Mouse (Mus musculus) liver, postnatal 0 days (tissue): Measurements from ENCODE around the gene Gm28048.

ENCODE experiments used
- CTCF ChIP-seq: sonication (generic); IDR thresholded peaks from 2 replicates; pipeline ENCODE4 v1.5.1; 2016; ENCODE audit warnings: antibody characterized with exemption, low read depth
- EP300 ChIP-seq: IDR thresholded peaks from 2 replicates; pipeline ENCODE4 v1.6.1; 2016; ENCODE audit warnings: antibody characterized with exemption, low read depth, mild to moderate bottlenecking

GRCm38 (mm10) chr11:22813427-22813826 is 168.5 kb downstream of the Gm28048 start:
- TF ChIP-seq CTCF = no peak
- TF ChIP-seq EP300 = no peak
